Mouse (Mus musculus) heart, adult 2 months (tissue): ENCODE data around the gene Col24a1. TPM values are rescaled to one million over a fixed set of nuclear protein-coding genes. Genes with fewer than 3 reads are reported as not detected.
"Not testable (repeated sequence)": the region's sequence is repeated elsewhere in the genome, so short reads cannot be mapped to it uniquely, and the experiment has no call there.

Experiments
- DNase-seq, 2 experiments: peaks; one replicate each; pipeline ENCODE4 v3.0.0; 2021
- H3K27ac ChIP-seq: fragments of 200-600 bp; 2 replicates; pipeline ENCODE4 v1.8.1; 2022
- H3K27me3 ChIP-seq: fragments of 200-500 bp; 2 replicates; pipeline ENCODE4 v1.6.1; 2012; ENCODE audit warnings: mild to moderate bottlenecking, low read length, inconsistent platforms, mixed read lengths; ENCODE audit not compliant: control insufficient read depth, insufficient read depth
- H3K36me3 ChIP-seq: fragments of 200-500 bp; 2 replicates; pipeline ENCODE4 v1.6.1; 2012; ENCODE audit warnings: low read length, inconsistent platforms; ENCODE audit not compliant: control insufficient read depth, insufficient read depth
- H3K4me1 ChIP-seq: fragments of 200-500 bp; 2 replicates; pipeline ENCODE4 v1.6.1; 2011; ENCODE audit warnings: low read length; ENCODE audit not compliant: control insufficient read depth, insufficient read depth
- H3K4me3 ChIP-seq: fragments of 200-600 bp; 2 replicates; pipeline ENCODE4 v1.8.1; 2022
- H3K79me2 ChIP-seq: fragments of 200-500 bp; replicated peaks from 2 replicates; pipeline ENCODE4 v1.6.1; 2012; ENCODE audit warnings: mild to moderate bottlenecking, inconsistent platforms, low read length, moderate library complexity, mixed read lengths; ENCODE audit not compliant: control insufficient read depth, insufficient read depth
- H3K9ac ChIP-seq: fragments of 200-500 bp; 2 replicates; pipeline ENCODE4 v1.6.1; 2012; ENCODE audit warnings: low read depth, mild to moderate bottlenecking, control low read depth, inconsistent platforms, low read length, mixed read lengths
- CTCF ChIP-seq: fragments of 200-600 bp; IDR thresholded peaks from 2 replicates; pipeline ENCODE4 v1.8.1; 2022; ENCODE audit warnings: antibody characterized with exemption, mild to moderate bottlenecking, moderate library complexity
- EP300 ChIP-seq: fragments of 200-500 bp; IDR thresholded peaks from 2 replicates; pipeline ENCODE4 v1.6.1; 2011; ENCODE audit warnings: low read depth, low read length, control low read depth; ENCODE audit not compliant: insufficient read depth
- POLR2A ChIP-seq: fragments of 200-500 bp; IDR thresholded peaks from 2 replicates; pipeline ENCODE4 v1.6.1; 2011; ENCODE audit warnings: mild to moderate bottlenecking, low read depth, low read length, control low read depth; ENCODE audit not compliant: insufficient read depth
- WGBS: fragments of 180-500 bp; shearing (Covaris S2); methylation state at CpG from one replicate; pipeline ENCODE4 v1.1.7; 2018; 5-methylcytosine and 5-hydroxymethylcytosine counted together
- intact Hi-C: fragments of 180-260 bp; cut with DNase I; formaldehyde crosslinking; loops from one replicate; pipeline ENCODE4 v1.15.1; 2025
- polyA plus RNA-seq: library from polyadenylated mRNA; depleted of rRNA; stranded (reverse); fragments of >200 nt; gene quantifications from 2 replicates; pipeline ENCODE4 v1.2.3, GENCODE M21; 2012
- total RNA-seq, 2 experiments: library from RNA; stranded (reverse); gene quantifications; 2 replicates each; pipeline ENCODE4 v1.2.3; 2021

The Col24a1 gene
- total and polyA plus RNA-seq, 3 experiments: 0.05 to 0.07 (median 0.06) TPM

DNA sequence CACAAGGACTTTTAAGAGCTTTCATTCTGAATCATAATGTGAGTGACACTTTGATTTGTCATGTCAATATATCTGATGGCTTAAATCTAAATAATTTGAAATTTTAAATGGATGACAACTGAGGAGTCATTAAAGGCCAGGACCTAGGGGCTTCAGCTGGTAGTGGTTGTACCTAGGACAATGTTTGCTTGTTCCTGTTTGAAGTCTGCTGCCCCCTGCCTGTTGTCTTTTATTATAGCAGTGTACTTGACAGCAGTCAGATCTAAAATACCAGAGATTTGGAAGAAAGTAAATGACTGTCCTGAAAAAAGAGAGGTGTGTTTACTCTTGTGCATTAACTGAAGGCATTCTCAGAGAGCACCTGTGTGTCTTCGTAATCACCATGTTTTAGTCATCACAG lies 150.0 kb downstream of the Col24a1 start:
- Histone ChIP-seq H3K27ac (no peak overlapping the region), H3K36me3 (no peaks in the 10 kb centered on the region), H3K4me3 (no peak overlapping the region), H3K27me3 (no peaks in the 10 kb centered on the region), H3K79me2 (no peaks in the 10 kb centered on the region), H3K9ac (no peak overlapping the region), H3K4me1 (no peaks in the 10 kb centered on the region)
- no peak for DNase-seq
- 83% methylated on average over 1 of the region's 1 CpGs for WGBS
- intact Hi-C loops: loop anchor here (5.0 kb wide), 1 partner anchor 80 kb away; no protein-coding TSS in a partner anchor
- TF ChIP-seq EP300 (no peak), POLR2A (no peak), CTCF (peak; percentile 71)

DNA sequence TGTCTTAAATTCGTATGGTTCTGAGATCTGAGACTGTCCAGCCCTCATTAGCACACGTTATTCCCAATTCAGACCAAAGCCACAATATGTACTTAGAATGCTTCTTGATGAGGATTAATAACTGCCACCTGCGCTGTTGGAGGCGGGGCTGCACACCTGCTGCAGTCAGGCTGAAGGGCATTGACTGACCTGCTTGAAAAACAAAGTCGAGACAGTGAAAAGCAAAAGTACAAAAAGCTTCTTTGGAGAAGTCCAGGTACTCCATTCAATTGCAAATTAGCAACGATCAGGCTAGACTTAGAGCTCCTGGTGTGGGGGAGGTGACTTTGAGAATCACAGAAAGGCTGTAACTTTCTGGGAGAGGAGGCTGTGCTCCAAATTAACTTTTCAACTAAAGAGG lies 150.9 kb downstream of the Col24a1 start:
- not testable (repeated sequence) for DNase-seq, H3K36me3 ChIP-seq, H3K79me2 ChIP-seq, H3K9ac ChIP-seq, H3K4me3 ChIP-seq, H3K4me1 ChIP-seq, H3K27ac ChIP-seq, H3K27me3 ChIP-seq
- intact Hi-C loops: loop anchor here (5.0 kb wide), 1 partner anchor 81 kb away; no protein-coding TSS in a partner anchor
- 76% methylated on average over 6 of the region's 6 CpGs for WGBS

DNA sequence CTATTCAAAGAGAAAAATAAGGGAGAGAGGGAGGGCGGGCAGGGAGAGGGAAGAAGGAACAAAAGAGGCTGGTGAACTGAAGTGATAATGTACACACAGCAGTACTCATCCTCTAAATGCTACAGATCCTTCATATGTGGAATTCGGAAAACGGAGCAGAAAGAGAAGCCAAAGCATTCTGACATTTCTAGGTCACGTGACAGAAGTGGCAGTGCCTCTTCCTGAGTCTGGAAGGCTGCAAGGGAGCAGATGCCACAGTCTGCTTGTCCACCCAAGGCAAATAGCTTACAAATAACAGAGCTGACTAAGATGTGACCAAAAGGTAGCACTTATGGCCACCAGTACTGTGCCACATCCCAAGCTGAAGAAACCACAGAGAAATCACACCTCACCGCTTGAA lies 164.8 kb downstream of the Col24a1 start:
- Histone ChIP-seq H3K27me3 (no peaks in the 10 kb centered on the region), H3K4me3 (no peak overlapping the region), H3K36me3 (no peaks in the 10 kb centered on the region), H3K27ac (no peak overlapping the region), H3K79me2 (no peaks in the 10 kb centered on the region), H3K4me1 (no peaks in the 10 kb centered on the region), H3K9ac (no peak overlapping the region)
- DNase-seq: no peak
- TF ChIP-seq CTCF (no peak), POLR2A (no peak), EP300 (no peak)
- 71% methylated on average over 5 of the region's 5 CpGs for WGBS
- intact Hi-C loops: no loop called here

DNA sequence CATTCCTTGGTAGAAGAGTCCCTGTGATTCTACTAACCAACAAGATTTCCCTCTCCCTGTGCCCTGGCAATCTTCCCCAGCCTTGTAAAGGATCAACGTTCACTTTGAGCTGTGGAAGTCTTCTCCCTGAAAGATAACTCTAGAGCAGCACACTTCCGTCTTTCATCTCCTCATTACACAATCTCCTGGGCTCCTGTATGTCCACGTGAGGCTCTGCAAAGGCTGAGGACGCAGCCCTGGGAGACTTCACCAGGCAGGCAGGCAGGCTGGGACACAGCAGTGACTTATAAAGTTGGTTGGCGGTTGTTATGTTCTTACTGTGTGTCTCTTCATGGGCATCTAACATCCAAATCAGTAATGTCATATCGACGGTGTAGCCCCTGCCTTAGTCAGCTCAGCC lies 170.1 kb downstream of the Col24a1 start:
- 0 out of 2 replicates have a peak, but pooled peaks cover 1% of the 10 kb centered on the region for H3K27me3 ChIP-seq
- no peak overlapping the region for H3K9ac ChIP-seq
- no peaks in the 10 kb centered on the region for H3K79me2 ChIP-seq
- H3K27ac ChIP-seq: no peak overlapping the region
- no peak for TF ChIP-seq CTCF
- no peak for TF ChIP-seq EP300
- TF ChIP-seq POLR2A: no peak
- intact Hi-C loops: no loop called here
- H3K36me3 ChIP-seq: no peaks in the 10 kb centered on the region
- WGBS: 31% methylated on average over 7 of the region's 7 CpGs
- no peak overlapping the region for H3K4me3 ChIP-seq
- DNase-seq: peak in 1 of 2 experiments; percentile 13
- H3K4me1 ChIP-seq: no peaks in the 10 kb centered on the region

DNA sequence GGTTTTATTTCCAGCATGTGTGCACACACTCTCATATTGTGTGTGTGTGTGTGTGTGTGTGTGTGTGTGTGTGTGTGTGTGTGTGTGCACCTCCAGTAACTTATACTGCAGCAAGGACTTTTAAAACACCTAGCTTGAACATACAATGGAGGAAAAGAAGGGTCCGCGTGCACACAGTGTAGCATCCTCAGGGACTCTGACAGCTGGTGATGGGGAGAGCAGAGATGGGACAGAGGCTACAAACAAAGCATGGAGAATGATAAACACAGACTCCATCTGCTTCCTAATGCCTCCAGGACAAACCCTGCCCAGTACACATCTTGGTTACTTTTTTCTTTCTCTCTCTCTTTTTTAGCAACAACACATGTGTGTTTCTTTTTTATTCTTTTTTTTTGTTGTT lies 171.5 kb downstream of the Col24a1 start:
- intact Hi-C loops: no loop called here
- WGBS: 74% methylated on average over 2 of the region's 2 CpGs
- no peak for DNase-seq
- Histone ChIP-seq H3K27me3 (0 out of 2 replicates have a peak, but pooled peaks cover 1% of the 10 kb centered on the region), H3K36me3 (no peaks in the 10 kb centered on the region), H3K9ac (no peak overlapping the region), H3K79me2 (no peaks in the 10 kb centered on the region), H3K4me3 (no peak overlapping the region), H3K27ac (no peak overlapping the region), H3K4me1 (no peaks in the 10 kb centered on the region)
- TF ChIP-seq POLR2A (no peak), EP300 (no peak), CTCF (no peak)

DNA sequence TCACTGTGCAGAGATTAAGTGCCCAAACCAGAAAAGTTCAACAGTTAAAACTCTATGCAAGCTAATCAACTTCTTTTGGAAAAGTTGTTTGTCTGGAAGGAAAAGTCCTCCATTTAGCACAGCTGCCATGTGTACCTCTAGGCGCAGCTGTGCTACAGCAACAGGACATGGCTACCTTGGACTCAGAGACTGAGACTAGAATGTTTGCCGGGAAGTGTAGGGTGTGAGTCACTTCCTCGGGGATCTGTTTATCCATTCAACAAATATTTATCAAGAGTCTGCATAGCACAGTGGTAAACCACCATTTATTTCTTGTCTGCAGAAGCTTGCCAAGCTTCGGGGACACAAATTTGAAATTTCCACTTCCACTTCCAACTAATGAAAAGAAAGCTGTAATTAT lies 178.8 kb downstream of the Col24a1 start:
- TF ChIP-seq POLR2A (no peak; the same call in 1 of the 2 replicates), EP300 (peak; percentile 64; the same call in 1 of the 2 replicates)
- Histone ChIP-seq H3K27ac (peak overlapping the region; percentile 58), H3K9ac (no peak overlapping the region), H3K4me3 (no peak overlapping the region), H3K4me1 (peaks cover 2% of the 10 kb centered on the region), H3K27me3 (no peaks in the 10 kb centered on the region), H3K36me3 (no peaks in the 10 kb centered on the region; the same call in 1 of the 2 replicates), H3K79me2 (no peaks in the 10 kb centered on the region)
- intact Hi-C loops: loop anchor here (10.0 kb wide), 1 partner anchor 284 kb away; the partner anchor contains the start of gene Ddah1
- peak in 1 of 2 experiments; percentile 5 for DNase-seq
- 36% methylated on average over 4 of the region's 4 CpGs for WGBS
